Mouse (Mus musculus) embryo, embryonic 11 days (tissue): ENCODE measurements around the gene Adprh.
"Not testable (repeated sequence)": the region's sequence is repeated elsewhere in the genome, so short reads cannot be mapped to it uniquely, and the experiment has no call there.

Experiments
- DNase-seq: peaks from one replicate; pipeline ENCODE4 v3.0.0-alpha.2; 2015

The Adprh gene

DNA sequence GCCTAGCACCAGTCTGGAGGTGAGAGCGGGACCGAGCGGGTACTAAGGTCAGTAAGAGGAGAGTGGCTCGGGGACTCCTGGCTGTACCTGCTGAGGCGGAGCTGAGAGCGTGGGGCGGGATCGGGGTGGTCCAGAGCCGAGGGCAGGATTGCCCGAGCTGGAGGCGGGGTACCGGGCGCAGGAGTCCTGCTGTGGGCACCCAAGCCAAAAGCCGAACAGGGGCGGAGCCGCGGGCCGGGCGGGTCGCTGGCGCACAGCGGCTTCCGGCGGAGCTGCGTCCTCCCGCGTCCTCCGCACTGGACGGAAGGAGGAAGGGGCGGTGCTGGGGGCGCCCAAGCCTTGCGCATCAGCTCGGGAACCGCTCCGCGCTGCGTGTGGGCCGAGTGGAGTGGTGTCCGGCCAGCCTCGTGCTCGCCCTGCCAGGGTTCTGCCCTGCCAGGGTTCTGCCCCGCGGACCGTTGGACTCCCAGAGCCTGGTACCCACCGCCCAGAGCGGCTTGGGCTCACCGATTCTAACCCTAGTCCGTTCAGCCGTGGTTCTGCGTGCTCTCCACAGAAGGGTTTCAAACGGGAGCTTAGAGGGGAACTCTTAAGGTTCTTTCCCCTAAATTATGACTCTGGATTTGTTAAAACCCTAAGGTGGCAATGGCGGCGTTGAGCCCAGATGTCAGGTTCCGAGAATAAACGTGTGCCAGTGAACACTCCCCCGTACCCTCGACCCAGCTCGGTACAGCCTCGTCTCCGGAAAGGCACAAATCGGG, at the start of gene Adprh:
TSS of gene Adprh (minus strand) at position 262 of the 761 bp plus-strand sequence.
- DNase-seq: peak; percentile 95

DNA sequence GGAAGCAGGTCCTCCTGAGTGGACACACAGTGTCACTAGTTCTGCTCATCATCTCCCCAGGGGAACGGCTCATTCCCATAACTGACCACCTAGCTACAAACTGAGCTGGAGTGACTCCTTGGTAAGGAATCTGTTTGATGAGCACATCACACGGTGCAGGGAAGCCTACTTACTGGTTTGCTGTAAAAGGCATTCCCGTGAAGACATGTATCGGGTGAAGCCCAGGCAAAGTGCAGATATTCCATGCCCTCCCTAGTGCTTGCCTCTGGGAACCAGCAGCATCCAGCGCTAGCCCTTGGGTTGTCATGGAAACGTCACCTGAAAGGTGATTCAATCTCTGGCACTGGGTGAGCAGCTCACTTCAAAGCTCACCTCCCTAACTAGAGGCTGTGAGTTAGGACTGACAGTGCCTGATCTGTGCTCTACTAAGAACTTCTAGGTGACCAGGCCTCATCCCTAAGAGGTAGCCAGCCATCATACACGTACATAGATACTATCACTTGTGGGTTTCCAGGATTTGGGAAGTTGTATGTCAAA, 44.2 kb upstream of the Adprh start:
- DNase-seq: no peak

DNA sequence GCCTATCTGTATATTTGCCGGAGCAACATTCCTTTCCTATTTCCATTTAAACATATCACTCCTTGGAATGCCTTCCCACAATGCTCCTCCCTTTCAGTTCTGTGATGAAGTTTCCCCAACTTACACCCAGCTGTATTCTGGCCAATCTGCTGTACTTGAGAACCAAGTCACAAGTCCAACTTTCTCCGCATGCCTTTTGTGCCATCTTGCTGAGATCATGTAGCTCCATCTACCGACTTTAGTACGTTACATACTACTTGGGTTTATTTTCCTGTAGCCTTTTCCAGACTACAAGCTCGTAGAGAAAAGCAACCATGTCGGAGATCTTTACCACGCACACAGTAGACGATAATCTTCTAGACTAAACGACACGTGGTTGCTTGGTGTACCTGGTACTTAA, 41.4 kb upstream of the Adprh start:
- no peak for DNase-seq

DNA sequence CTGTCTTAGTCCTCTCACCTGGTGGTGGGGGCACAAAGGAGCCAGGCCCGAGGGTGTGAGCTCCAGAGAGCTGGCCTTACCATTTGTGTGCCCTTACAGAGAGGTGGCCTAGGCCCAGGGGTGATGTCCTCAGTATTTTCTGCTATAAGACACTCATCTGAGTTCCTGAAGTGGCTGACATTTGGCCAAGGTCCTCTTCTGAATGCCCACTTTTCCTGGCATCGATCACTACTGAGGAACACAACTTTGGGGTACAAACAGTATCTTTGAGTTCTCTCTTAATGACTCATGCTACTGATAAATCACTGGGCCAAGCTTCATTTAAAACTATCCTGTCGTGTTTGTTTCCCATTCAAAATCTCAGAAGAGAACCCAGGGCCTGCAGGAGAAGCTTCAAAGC, 40.0 kb upstream of the Adprh start:
- no peak for DNase-seq

DNA sequence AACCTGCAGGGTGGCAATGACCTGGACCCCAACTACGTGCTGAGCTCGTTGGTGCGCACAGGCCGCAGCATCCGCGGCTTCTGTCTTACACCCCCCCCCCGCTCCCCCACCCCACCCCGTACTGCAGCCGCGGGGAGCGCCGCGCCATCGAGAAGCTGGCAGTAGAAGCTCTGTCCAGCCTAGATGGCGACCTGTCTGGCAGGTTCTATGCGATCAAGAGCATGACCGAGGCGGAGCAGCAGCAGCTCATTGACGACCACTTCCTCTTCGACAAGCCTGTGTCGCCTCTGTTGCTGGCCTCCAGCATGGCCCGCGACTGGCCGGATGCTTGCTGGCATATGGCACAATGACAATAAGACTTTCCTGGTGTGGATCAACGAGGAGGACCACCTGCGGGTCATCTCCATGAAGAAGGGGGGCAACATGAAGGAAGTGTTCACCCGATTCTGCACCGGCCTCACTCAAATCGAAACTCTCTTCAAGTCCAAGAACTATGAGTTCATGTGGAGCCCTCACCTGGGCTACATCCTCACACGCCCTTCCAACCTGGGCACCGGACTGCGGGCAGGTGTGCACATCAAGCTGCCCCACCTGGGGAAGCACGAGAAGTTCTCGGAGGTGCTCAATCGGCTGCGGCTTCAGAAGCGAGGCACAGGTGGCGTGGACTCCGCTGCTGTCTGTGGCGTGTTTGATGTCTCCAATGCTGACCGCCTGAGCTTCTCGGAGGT, 31.2 kb upstream of the Adprh start:
- no peak for DNase-seq

DNA sequence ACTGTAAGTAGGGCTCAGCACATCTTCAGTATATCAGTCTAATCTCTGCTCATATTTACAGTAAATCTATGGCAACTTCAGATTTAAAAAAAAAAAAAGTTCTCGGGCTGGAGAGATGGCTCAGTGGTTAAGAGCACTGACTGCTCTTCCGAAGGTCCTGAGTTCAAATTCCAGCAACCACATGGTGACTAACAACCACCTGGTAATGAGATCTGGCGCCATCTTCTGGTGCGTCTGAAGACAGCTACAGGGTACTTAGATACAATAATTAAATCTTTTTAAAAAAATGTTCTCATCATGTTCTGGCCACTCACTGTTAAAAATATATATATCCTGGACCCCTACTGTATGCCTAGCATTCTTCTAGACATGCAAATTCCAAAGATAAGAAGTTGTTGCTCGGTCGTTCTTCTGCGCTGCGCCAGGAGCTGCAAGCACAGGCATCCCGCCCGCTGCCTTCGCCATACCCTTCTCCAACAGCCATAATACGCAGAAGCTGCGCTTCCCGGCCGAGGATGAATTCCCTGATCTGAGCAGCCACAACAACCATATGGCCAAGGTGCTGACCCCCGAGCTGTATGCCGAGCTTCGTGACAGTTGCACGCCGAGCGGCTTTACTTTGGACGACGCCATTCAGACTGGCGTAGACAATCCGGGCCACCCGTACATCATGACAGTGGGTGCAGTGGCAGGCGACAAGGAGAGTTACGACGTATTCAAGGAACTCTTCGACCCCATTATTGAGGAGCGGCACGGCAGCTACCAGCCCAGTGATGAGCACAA, 30.5 kb upstream of the Adprh start:
- peak; percentile 52 for DNase-seq

DNA sequence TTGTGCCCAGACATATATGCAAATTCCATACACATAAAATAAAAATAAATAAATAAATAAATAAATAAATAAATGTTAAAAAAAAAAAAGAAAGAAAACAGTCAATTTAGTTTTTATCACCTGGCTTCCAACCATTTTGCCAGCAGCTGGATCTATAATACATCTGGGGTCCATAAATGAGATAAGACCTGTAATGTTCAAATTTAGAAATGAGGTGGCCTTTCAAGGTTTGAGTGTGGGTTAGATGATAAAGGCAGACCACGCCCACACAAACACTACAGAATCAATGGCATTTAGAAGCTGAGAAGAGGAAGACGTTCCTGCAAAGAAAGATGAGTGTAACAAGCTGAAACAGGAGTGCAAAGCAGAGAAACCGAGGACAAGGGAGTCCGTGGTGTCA, 28.8 kb upstream of the Adprh start:
- no peak for DNase-seq

DNA sequence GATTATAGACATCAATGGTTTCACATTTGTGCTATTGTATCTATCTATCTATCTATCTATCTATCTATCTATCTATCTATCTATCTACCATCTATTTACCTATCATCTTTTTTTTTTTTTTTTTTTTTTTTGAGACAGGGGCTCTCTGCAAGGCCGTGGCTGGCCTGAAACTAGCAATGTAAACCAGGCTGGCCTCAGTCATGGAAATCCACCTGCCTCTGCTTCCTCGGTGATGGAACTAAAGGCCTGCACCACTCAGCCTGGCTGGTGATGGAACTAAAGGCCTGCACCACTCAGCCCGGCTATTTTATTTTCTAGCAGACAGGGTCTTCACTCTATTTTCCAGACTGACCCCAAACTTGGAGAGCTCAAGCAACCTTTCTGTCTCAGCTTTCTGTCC, 25.8 kb upstream of the Adprh start:
- DNase-seq: no peak

DNA sequence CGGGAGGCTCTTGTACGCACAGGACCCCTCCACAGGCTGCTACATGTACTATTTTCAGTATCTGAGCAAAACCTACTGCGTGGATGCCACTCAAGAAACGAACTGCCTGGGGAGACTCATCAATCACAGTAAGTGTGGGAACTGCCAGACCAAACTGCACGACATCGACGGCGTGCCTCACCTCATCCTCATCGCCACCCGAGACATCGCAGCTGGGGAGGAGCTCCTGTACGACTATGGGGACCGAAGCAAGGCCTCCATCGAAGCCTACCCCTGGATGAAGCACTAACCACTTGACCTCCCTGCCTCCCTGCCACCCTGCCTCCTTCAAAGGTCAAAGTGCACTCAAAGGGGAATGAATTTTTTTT, 24.7 kb upstream of the Adprh start:
- not testable (repeated sequence) for DNase-seq

DNA sequence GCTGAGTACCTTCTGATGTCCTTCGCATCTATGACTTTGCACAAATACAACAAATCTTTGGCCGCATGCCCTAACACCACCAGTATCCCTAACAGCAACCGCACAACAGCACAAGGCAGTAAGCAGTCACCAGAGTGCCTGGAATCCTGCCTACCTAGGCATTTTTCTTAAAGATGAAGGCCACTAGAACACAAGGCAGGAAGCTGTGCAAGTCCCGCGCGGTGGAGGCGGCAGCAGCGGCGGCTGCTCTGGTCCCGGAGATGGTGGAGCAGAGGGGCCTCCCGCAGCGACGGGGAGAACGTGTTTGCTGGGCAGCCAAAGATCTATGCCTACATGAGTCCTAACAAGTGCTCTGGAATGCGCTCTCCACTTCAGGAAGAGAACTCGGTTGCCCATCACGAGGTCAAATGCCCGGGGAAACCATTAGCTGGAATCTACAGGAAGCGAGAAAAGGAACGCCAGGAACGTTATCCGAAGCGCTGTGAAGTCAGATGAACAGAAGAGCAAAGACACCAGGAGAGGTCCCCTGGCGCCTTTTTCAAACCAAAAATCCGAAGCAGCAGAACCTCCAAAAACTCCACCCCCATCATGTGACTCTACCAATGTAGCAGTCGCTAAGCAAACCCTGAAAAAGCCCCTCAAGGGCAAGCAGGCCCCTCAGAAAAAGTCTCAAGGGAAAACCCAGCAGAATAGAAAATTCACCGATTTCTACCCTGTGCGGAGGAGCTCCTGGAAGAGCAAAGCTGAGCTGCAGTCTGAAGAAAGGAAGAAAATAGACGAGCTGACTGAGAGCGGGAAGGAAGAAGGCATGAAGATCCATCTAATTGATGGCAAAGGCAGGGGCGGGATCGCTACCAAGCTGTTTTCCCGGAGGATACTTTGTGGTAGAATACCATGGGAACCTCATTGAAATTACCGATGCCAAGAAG, 24.1 kb upstream of the Adprh start:
- DNase-seq: peak; percentile 65

DNA sequence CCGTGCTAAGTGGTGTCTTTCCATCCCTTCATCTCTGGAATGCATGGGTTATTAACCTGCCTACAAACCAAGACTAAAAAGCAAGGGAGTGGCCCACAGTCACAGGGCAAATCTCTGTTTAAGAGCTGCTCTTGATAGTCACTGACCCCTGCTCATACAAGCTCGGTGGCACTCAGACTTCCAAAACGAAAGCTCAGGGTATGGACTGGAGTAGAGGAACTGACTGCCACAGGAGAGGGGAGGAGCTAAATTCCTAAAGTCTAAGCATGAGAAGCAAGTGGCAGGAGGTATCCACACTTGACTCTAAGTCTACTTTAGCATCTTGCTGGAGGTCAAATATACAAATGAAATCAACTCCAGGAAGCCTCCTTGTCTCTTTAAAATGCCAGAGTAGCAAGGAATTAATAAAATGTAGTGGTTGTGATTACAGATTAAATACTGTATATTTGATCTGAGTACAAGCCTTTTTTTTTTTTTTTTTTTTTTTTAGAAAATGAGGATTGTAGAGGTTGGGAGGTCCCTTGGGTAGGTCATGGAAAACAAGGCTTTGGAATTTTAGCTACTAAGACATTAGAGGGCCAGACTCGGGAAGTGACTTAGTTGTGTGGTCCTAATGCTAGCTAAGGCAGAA, 23.3 kb upstream of the Adprh start:
- DNase-seq: no peak

DNA sequence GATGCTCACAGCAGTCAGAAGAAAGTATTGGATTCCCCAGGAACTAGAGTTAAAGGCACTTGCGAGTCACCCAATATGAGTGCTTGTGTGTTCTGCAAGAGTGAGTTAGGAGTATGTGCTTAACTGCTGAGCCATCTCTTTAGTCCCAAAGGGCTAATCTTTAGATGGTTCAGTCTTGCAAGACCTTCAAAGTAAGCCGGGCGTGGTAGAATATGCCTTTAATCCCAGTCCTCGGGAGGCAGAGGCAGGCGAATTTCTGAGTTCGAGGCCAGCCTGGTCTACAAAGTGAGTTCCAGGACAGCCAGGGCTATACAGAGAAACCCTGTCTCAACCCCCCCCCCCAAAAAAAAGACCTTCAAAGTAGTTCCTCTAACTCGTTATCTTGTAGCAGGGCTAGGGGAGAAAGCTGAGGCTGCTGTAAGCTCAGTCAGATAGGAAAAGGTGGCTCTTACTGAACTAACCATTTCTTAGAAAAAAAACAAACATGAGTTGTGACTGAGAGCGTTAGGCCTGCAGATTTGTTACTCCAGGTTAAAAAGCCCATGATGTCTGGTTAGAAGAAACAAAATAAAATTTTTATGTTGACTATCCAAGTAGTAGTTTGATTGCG, 22.3 kb upstream of the Adprh start:
- DNase-seq: no peak

DNA sequence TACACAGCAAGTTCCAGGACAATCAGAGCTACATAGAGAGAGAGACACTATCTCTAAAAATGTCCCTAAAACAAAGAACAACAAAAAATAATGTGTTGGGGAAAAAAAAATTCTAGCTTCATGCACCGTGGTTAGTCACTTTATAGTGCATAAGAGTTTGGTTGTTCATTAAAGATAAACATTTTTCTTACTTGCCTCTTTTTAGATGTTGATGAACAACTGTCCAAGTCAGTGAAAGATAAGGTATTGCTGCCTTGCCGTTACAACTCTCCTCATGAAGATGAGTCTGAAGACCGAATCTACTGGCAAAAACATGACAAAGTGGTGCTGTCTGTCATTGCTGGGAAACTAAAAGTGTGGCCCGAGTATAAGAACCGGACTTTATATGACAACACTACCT, 21.2 kb upstream of the Adprh start:
- no peak for DNase-seq

DNA sequence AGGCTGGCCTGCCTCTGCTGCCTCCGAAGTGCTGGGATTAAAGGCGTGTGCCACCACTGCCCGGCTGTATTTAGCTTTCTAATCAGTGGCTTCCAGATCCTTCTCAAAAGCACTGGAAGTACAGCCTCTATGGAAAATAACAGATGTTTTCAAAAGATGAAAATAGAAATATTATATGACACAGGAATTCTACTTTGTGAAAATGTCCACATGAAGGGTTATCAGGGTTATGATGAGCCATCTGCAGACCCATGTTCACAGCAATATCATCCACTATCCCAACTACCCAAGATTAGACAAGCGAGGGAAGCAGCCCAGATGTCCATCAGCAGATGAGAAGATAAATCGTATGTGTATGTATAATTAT, 20.0 kb upstream of the Adprh start:
- DNase-seq: no peak

DNA sequence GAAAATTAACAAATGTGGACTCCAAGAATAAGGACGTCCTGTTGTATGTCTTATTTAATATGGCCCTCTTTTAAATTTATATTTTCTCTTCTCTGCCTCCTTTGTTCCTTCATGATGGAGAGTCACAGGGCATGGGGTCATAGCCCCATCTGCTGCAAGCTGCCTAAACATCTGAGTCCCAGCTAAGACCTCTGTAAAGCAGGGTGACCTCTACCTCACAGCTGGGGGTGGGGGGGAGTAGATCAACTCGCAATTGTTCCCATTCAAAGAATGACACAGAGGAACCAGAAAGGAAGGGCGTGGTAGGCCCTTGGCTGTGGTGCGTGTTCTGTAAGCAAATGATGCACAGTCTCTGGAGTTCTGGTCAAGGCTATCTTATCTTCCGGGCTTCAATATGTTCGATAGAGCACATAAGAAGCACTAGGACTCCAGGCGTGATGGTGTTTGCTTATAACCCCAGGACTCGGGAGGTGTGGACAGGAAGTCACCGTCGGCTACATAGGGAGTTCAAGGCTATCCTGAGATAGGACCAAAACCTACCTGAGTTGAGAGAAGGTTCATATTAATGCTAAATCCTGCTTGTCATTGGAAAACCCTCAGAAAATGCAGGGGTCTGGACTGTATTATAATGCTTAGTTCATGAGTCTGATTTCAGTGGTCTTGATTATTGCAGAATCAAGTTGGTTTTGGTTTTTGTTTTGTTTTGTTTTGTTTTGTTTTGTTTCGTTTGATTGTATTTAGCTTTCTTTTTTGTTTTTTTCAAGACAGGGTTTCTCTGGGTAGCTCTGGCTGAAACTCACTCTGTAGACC, 19.4 kb upstream of the Adprh start:
- no peak for DNase-seq

DNA sequence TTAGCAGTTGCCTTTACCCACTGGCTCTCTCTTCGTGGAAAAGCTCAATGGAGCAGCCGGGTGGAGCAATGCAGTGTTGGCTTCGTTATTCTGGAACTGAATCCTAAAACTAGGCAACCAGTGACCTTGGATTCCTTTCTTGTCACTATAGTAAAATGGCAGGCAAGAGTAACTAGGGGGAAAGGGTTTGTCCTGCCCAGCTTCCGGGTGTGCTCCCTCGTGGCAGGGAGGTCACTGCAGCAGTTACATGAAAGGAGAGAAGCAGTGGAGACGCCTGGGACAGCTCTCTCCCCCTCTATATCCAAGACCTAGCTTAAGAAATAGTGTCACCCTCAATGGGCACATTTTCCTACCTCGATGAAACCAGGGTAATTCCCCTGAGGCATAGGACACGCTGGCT, 16.9 kb upstream of the Adprh start:
- no peak for DNase-seq

DNA sequence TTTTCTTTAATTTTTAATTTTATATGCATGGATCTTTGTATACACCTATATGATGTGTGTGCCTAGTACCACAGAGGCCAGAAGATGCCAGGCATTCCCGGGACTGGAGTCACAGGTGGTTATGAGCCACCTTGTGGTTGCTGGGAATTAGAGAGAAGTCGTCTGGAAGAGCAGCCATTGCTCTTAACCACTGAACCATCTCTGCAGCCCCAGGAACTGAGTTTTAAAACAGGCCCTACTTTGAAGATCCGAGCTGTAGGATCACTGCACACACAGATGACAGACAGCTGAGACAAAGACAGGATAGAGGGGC, 16.2 kb upstream of the Adprh start:
- no peak for DNase-seq

DNA sequence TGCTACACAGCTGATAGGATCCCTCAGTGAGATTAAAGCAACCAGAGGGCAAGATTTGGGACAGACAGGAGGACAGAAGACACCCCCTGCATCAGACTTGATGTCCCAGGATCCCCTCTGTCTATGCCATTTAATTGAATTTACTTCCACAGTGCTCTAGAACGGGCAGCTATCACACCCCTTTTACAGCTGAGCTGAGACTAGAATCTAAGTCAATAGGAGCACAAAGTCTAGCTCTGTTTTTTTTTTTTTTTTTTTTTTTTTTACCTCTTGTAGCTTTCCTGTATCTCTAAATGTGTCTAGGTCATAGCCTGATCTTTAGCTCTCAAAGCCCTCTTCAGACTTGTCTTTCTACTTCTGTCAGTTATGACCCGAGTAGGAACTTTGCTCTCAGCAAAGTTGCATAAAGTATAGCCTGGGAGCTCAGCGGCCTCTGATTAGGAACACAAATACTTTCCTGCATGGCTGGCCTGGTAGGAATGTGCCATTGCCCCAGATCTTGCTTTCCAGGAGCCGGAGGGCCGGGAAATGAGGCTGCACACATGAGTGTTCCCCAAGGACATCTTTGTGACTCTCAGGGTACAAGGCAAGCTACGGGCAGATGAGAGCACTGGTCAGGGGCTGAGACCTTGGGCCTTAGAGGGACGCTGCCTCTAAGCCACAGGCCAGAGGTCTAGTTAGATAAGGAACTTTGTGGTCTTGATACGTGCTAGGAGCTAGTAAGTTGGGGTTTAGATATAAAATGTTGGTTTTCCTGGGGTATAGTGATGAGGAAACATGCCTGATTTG, 15.6 kb upstream of the Adprh start:
- no peak for DNase-seq

DNA sequence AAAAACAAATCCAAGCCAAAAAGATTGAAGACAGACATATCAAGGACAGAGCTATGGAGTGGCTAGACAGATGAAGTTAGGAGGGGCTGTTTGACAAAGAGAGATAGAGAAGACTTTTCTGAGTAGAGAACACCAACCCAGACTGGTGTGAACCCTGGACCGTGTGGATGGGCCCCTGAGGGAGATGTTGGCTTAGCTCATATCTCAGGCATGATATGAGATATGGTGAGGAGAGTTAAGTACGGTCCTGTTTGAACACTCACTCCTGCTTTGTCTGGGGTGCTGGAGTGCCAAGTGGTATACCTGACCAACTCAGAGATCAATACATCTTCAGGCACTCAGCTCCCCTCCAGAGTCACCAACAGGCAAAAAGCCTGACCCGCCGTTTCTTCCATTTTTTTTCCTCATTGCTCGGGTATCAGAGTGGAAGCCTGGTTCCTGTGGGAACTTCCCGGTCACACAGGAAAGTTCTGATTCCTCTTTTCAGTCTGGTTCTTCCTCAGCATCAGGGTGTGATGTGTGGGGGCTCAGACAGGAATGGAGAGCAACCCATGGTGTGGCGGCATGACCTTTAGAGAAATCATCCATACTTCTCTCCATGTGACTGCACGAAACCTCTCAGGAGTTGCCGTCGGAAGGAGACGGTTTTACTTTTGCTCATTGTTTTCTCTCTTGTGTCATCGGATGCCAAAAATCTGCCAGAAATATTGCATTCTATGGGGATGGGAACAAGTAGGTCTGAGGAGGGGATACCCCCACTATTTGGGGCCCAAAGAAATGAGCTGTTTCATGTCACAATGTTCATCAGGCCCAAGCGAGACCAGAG, 14.8 kb upstream of the Adprh start:
- no peak for DNase-seq
